Mouse (Mus musculus): ENCODE measurements around the gene Epb41l4b.

- TF ChIP-seq POLR2A (IDR thresholded peaks at IDR 0.05; ENCODE audit: control insufficient read depth, low read depth, low read length) (no peak), CTCF (IDR thresholded peaks at IDR 0.05; ENCODE audit: control insufficient read depth, insufficient read depth, insufficient replicate concordance, low read depth, low read length) (no peak)
Measured at GRCm38 (mm10) chr4:56944286-56944685, 199.0 kb downstream of the Epb41l4b start.

All from testis, adult 2 months (tissue).